In the genomic region with DNA sequence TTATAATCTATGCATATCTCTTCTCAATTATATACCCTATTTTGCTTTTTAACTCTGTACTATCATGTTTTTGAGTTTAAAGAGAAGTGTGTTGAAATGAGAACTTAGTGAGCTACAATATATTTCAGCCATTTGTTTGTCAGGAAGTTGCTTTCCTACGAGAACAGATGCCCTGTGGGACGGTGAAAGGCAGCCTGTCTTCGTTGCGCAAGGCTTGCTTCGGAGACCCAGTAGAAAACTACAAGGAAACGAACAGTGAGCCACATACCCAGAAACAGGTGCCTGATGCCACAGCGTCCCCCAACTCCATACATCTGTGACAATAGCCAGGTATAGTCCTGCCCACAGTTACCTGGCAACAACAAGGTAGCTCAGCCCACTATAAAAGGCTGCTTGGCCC, we compare ENCODE assay signal across 27 mouse cellular contexts.
DNase-seq lines count a peak whose midpoint lies in the region; TF ChIP-seq lines count a peak whose summit lies in the region.
"Had no signal": no experiment of that assay in that cellular context is flagged by ENCODE, and none has a peak within 500 bp of the region (broad histone marks: within the 10 kb centered on the region; RNA-seq: fewer than 3 reads in every experiment).

No protein-coding gene starts in this region.

- no peaks in the 10 kb centered on the region for H3K9me3 ChIP-seq in midbrain, embryonic 10.5 days (replicated peaks)
- H3K9me3 ChIP-seq: embryonic facial prominence, embryonic 13.5 days; embryonic facial prominence, embryonic 15.5 days; forebrain, embryonic 10.5 days; forebrain, embryonic 12.5 days had no signal

- H3K36me3 ChIP-seq in midbrain, embryonic 10.5 days, result no peaks in the 10 kb centered on the region
- H3K36me3 ChIP-seq: embryonic facial prominence, embryonic 13.5 days; embryonic facial prominence, embryonic 15.5 days; forebrain, embryonic 10.5 days; forebrain, embryonic 12.5 days; G1E had no signal

- intact Hi-C loops in gastrocnemius, postnatal 36 days (cut with DNase I), result no loop called here

- H3K27me3 ChIP-seq in midbrain, embryonic 10.5 days (ENCODE audit: low read depth, poor library complexity, severe bottlenecking), result no peaks in the 10 kb centered on the region
- H3K27me3 ChIP-seq: CH12.LX; embryonic facial prominence, embryonic 13.5 days; embryonic facial prominence, embryonic 15.5 days; forebrain, embryonic 12.5 days; Patski had no signal

- peak overlapping the region; percentile 24; the same call in 1 of the 2 replicates for H3K27ac ChIP-seq in layer of hippocampus, adult 2 months
- no peak overlapping the region for H3K27ac ChIP-seq in midbrain, embryonic 10.5 days (replicated peaks)
- H3K27ac ChIP-seq: embryonic facial prominence, embryonic 13.5 days; embryonic facial prominence, embryonic 15.5 days; forebrain, embryonic 10.5 days; forebrain, embryonic 12.5 days had no signal

- TF ChIP-seq CTCF in layer of hippocampus, adult 2 months (conservative IDR thresholded peaks at IDR 0.05), result no peak

- H3K4me1 ChIP-seq in midbrain, embryonic 10.5 days, result no peaks in the 10 kb centered on the region
- H3K4me1 ChIP-seq: embryonic facial prominence, embryonic 13.5 days; embryonic facial prominence, embryonic 15.5 days; forebrain, embryonic 10.5 days; forebrain, embryonic 12.5 days had no signal

- DNase-seq in layer of hippocampus, adult 11-12 months (ENCODE audit: low spot score), result peak; percentile 4
- DNase-seq in layer of hippocampus, postnatal 14 days (ENCODE audit: low spot score in 2 of 2), result no peak
- DNase-seq in layer of hippocampus, adult 2 months (ENCODE audit: low spot score in 2 of 2), result peak in 1 of 2 experiments; percentile 52
- no peak for DNase-seq in layer of hippocampus, postnatal 10 days (ENCODE audit: low spot score in 2 of 2)
- DNase-seq in brain, adult 2 months (ENCODE audit: low read depth, low spot score), result peak; percentile 34
- DNase-seq in layer of hippocampus, adult 9-10 months (ENCODE audit: low spot score), result peak; percentile 6
- no peak for DNase-seq in midbrain, embryonic 10.5 days (ENCODE audit: low spot score)
- no peak for DNase-seq in gastrocnemius, postnatal 36 days
- DNase-seq: adrenal gland, adult 8-10 months; adrenal gland, postnatal 14 days; adrenal gland, postnatal 36 days; B cell, adult 2 months; cerebellum, adult 11 months; cerebellum, adult 18-20 months; cerebellum, adult 8-10 months; cerebellum, adult 9-11 months; cerebellum, postnatal 14 days; cerebellum, postnatal 36 days; embryo, embryonic 11 days had no signal

- no peak overlapping the region for H3K4me3 ChIP-seq in layer of hippocampus, adult 2 months
- H3K4me3 ChIP-seq in midbrain, embryonic 10.5 days, result no peak overlapping the region
- H3K4me3 ChIP-seq: embryonic facial prominence, embryonic 13.5 days; embryonic facial prominence, embryonic 15.5 days; erythroblast, embryonic 14.5 days; forebrain, embryonic 10.5 days; forebrain, embryonic 12.5 days had no signal

- 90% methylated on average over 7 of the region's 7 CpGs for WGBS in midbrain, embryonic 10.5 days

Comparison
In these comparisons a context has a peak if more than half of its experiments do, and no peak if none do; other contexts are left out.
1. DNase-seq: peak in layer of hippocampus, adult 11-12 months (single experiment), brain, adult 2 months (single experiment) and layer of hippocampus, adult 9-10 months (single experiment); none in layer of hippocampus, postnatal 14 days (0 of 2), layer of hippocampus, postnatal 10 days (0 of 2), midbrain, embryonic 10.5 days (single experiment) and gastrocnemius, postnatal 36 days (0 of 2).